Mouse (Mus musculus) hindbrain, postnatal 0 days (tissue): ENCODE results near the gene Zkscan2. TPM values are rescaled to one million over a fixed set of nuclear protein-coding genes. Genes with fewer than 3 reads are reported as not detected.

Experiments
- ATAC-seq: fragments of 200-750 bp; cut with Nextera tagmentation; 2 replicates; pipeline ENCODE4 v1.8.0; 2017; ENCODE audit warnings: mild to moderate bottlenecking, moderate TSS enrichment, moderate library complexity
- DNase-seq: peaks from one replicate; pipeline ENCODE4 v3.0.0-alpha.2; 2015; ENCODE audit warnings: low spot score
- H3K27ac ChIP-seq: fragments of 300-500 bp; sonication (generic); 2 replicates; pipeline ENCODE4 v1.5.1; 2014; ENCODE audit warnings: mild to moderate bottlenecking
- H3K27me3 ChIP-seq: fragments of 300-500 bp; sonication (generic); 2 replicates; pipeline ENCODE4 v1.6.1; 2014; ENCODE audit warnings: low read length, mixed read lengths; ENCODE audit not compliant: insufficient read depth
- H3K36me3 ChIP-seq: fragments of 300-500 bp; sonication (generic); 2 replicates; pipeline ENCODE4 v1.6.1; 2014; ENCODE audit warnings: low read length, mixed read lengths; ENCODE audit not compliant: insufficient read depth
- H3K4me1 ChIP-seq: fragments of 300-500 bp; sonication (generic); 2 replicates; pipeline ENCODE4 v1.6.1; 2014; ENCODE audit warnings: antibody characterized with exemption, low read length, mixed read lengths; ENCODE audit not compliant: insufficient read depth
- H3K4me2 ChIP-seq: fragments of 300-500 bp; sonication (generic); 2 replicates; pipeline ENCODE4 v1.6.1; 2014; ENCODE audit warnings: low read depth, mild to moderate bottlenecking, low read length, moderate library complexity, mixed read lengths
- H3K4me3 ChIP-seq: fragments of 300-500 bp; sonication (generic); 2 replicates; pipeline ENCODE4 v1.5.1; 2014; ENCODE audit warnings: low read length
- H3K9ac ChIP-seq: fragments of 300-500 bp; sonication (generic); replicated peaks from 2 replicates; pipeline ENCODE4 v1.6.1; 2014; ENCODE audit warnings: mild to moderate bottlenecking, low read length, moderate library complexity, mixed read lengths
- H3K9me3 ChIP-seq: fragments of 300-500 bp; sonication (generic); 2 replicates; pipeline ENCODE4 v1.6.1; 2016; ENCODE audit warnings: low read length, mixed read lengths
- CTCF ChIP-seq: IDR thresholded peaks from 2 replicates; pipeline ENCODE4 v1.5.1; 2016; ENCODE audit warnings: antibody characterized with exemption, control low read depth, low read depth
- WGBS: fragments of 180-500 bp; shearing (Covaris S2); extraction: QIAGEN DNeasy Blood & Tissue Kit; methylation state at CpG from one replicate; pipeline ENCODE4 v1.1.7; 2014; 5-methylcytosine and 5-hydroxymethylcytosine counted together
- polyA plus RNA-seq: library from polyadenylated mRNA; unstranded; fragments of >200 nt; fragmentation: Nextera tagmentation; extraction: Ambion mirVana; gene quantifications from 2 replicates; pipeline ENCODE4 v1.2.1, GENCODE M21; 2015
- total RNA-seq: library from RNA; depleted of rRNA; stranded (reverse); fragments of >200 nt; gene quantifications from 2 replicates; pipeline ENCODE4 v1.2.3, GENCODE M21; 2014

Gene Zkscan2
- total and polyA plus RNA-seq, 2 experiments from 2014 or later, result 8.0 to 14.4 TPM

DNA sequence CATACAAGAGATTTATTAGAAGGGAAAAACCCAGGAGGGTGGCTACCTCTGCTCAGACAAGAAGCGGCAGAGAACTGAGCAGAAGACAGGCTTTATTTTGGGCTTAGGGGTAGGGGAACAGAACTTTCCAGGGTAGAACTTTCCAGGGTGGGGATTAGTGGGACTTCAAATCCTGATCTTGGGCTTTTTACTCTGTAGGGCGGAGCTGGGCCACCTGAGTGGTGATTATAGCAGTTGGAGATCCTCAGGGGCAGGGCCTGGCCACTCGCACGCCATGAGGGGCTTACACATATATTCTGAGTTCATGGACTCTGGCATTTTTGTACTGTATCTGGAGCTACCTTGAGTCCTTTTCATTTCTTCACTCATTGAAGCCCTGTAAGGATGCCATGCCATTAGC lies 38.9 kb downstream of the Zkscan2 start:
- H3K9ac ChIP-seq, result no peak overlapping the region
- DNase-seq (no peak), ATAC-seq (no peak)
- H3K36me3 ChIP-seq, result no peaks in the 10 kb centered on the region
- WGBS, result 79% methylated on average over 4 of the region's 4 CpGs
- no peak overlapping the region for H3K4me2 ChIP-seq
- no peaks in the 10 kb centered on the region for H3K9me3 ChIP-seq
- TF ChIP-seq CTCF, result no peak
- no peak overlapping the region for H3K27ac ChIP-seq
- no peaks in the 10 kb centered on the region for H3K4me1 ChIP-seq
- no peaks in the 10 kb centered on the region for H3K27me3 ChIP-seq
- H3K4me3 ChIP-seq, result no peak overlapping the region

DNA sequence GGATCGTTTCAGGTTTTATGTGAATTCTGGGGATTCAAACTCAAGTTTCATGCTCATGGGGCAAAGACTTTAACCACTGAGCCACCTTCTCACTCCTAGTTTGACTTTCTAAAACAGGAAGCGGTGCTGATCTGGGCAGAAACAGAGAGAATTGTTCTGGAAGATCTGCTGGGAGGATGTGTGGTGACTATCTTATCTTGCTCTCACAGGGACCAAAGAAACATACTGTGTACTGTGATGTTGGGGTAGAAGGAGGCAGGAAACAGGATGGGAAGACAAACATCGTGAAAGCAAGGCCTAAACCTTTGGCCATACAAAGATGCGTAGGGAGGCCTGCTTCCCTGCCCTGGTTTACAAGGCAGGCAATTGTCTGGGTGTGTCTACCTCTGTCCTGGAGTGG lies 41.0 kb downstream of the Zkscan2 start:
- Histone ChIP-seq H3K4me2 (no peak overlapping the region), H3K4me1 (no peaks in the 10 kb centered on the region), H3K27ac (no peak overlapping the region), H3K9ac (no peak overlapping the region), H3K4me3 (no peak overlapping the region), H3K27me3 (no peaks in the 10 kb centered on the region), H3K36me3 (no peaks in the 10 kb centered on the region), H3K9me3 (no peaks in the 10 kb centered on the region)
- TF ChIP-seq CTCF, result no peak
- DNase-seq, result no peak
- ATAC-seq, result no peak
- WGBS, result 87% methylated on average over 4 of the region's 4 CpGs

DNA sequence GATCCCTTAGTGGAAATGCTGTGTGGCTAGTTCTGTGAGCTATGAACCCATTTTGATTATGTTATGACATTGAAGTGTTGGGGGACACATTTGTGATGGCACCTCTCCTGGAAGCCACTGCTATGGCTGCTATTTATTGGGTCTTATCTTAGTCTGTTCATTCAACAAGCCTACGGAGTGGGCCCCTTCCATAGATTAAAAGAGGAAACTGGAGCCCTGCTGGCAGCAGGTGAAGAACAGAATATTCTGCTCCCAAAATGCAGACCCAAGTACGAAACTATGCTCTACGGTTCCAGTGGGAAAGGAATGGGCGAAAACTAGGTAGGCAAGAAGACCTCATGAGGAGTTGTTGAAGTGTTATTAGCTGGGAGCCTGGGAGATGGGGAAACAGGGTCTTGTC lies 41.9 kb downstream of the Zkscan2 start:
- no peaks in the 10 kb centered on the region for H3K36me3 ChIP-seq
- DNase-seq (no peak), ATAC-seq (no peak)
- H3K9me3 ChIP-seq, result no peaks in the 10 kb centered on the region
- no peak for TF ChIP-seq CTCF
- no peaks in the 10 kb centered on the region for H3K4me1 ChIP-seq
- H3K27ac ChIP-seq, result no peak overlapping the region
- 92% methylated on average over 4 of the region's 4 CpGs for WGBS
- H3K4me3 ChIP-seq, result no peak overlapping the region
- H3K4me2 ChIP-seq, result no peak overlapping the region
- no peaks in the 10 kb centered on the region for H3K27me3 ChIP-seq
- H3K9ac ChIP-seq, result no peak overlapping the region

DNA sequence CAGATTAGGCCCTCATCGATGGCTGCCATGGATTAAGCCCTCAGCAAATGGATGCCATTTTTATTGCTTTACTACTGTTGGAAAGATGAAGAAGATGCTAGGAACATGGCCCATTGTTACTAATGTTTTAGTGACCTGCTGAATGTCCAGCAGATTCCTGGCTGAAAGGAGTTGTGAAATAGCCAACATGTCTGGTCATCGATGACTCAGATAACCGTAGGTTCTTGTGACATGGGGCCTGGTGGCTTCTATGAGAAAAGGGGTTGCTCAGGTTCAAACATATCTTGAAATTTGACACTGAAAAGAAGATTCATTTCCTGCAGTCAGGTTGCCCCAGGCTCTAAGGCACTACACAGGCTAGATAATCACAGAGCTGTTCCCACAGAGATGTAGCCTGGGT lies 45.2 kb downstream of the Zkscan2 start:
- H3K36me3 ChIP-seq, result no peaks in the 10 kb centered on the region
- H3K4me1 ChIP-seq, result no peaks in the 10 kb centered on the region
- H3K4me3 ChIP-seq, result no peak overlapping the region
- no peak for DNase-seq
- no peaks in the 10 kb centered on the region for H3K9me3 ChIP-seq
- no peak overlapping the region for H3K27ac ChIP-seq
- 96% methylated on average over 3 of the region's 3 CpGs for WGBS
- no peak for ATAC-seq
- H3K27me3 ChIP-seq, result no peaks in the 10 kb centered on the region
- TF ChIP-seq CTCF, result no peak
- H3K4me2 ChIP-seq, result no peak overlapping the region
- no peak overlapping the region for H3K9ac ChIP-seq

GRCm38 (mm10) chr7:123453066-123453465 lies 47.2 kb downstream of the Zkscan2 start:
- 85% methylated on average over 8 of the region's 8 CpGs for WGBS
- ATAC-seq, result no peak

GRCm38 (mm10) chr7:123452551-123452950 lies 47.7 kb downstream of the Zkscan2 start:
- Histone ChIP-seq H3K4me1 (no peaks in the 10 kb centered on the region), H3K27ac (no peak overlapping the region), H3K4me2 (no peak overlapping the region), H3K9me3 (no peaks in the 10 kb centered on the region), H3K27me3 (no peaks in the 10 kb centered on the region), H3K9ac (no peak overlapping the region), H3K4me3 (no peak overlapping the region), H3K36me3 (no peaks in the 10 kb centered on the region)
- DNase-seq (no peak), ATAC-seq (no peak)
- WGBS, result 81% methylated on average over 6 of the region's 6 CpGs
- TF ChIP-seq CTCF, result no peak

More at GRCm38 (mm10) chr7:123453066-123453465, 47.2 kb downstream of the Zkscan2 start:
- Histone ChIP-seq H3K27me3 (no peaks in the 10 kb centered on the region), H3K4me2 (no peak overlapping the region), H3K9me3 (no peaks in the 10 kb centered on the region), H3K4me3 (no peak overlapping the region), H3K27ac (no peak overlapping the region), H3K4me1 (no peaks in the 10 kb centered on the region), H3K36me3 (no peaks in the 10 kb centered on the region), H3K9ac (no peak overlapping the region)
- TF ChIP-seq CTCF, result no peak
- DNase-seq, result no peak

DNA sequence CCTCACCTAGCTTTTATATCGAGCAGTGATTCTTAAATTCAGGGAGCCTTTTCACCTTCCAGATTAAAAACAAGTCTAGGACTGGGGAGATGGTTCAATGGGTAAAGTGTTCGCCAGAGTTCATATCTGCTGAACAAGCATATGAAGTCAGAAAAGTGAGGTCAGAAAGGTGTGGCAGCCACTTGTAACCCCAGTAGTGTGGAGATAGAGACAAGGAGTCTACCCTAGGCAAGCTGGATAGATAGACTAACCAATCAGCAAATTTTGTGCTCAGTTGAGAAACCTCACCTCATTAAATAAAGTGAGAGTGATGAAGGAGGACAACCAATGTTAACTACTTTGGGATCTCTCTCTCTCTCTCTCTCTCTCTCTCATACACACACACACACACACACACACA lies 49.7 kb downstream of the Zkscan2 start:
- Histone ChIP-seq H3K27me3 (no peaks in the 10 kb centered on the region), H3K4me3 (no peak overlapping the region), H3K4me1 (no peaks in the 10 kb centered on the region), H3K9me3 (no peaks in the 10 kb centered on the region), H3K27ac (no peak overlapping the region), H3K4me2 (no peak overlapping the region), H3K36me3 (no peaks in the 10 kb centered on the region), H3K9ac (no peak overlapping the region)
- TF ChIP-seq CTCF, result no peak
- WGBS, result 90% methylated on average over 2 of the region's 2 CpGs
- ATAC-seq (no peak), DNase-seq (no peak)
